Mouse (Mus musculus) midbrain, embryonic 15.5 days (tissue): ENCODE results near the gene Sertad3. TPM values are rescaled to one million over a fixed set of nuclear protein-coding genes. Genes with fewer than 3 reads are reported as not detected.
"Not testable (repeated sequence)": the region's sequence is repeated elsewhere in the genome, so short reads cannot be mapped to it uniquely, and the experiment has no call there.

Experiments
- ATAC-seq: fragments of 200-750 bp; cut with Nextera tagmentation; replicated peaks from 2 replicates; pipeline ENCODE4 v1.8.0; 2017; ENCODE audit warnings: moderate TSS enrichment
- H3K27ac ChIP-seq: fragments of 300-500 bp; sonication (generic); 2 replicates; pipeline ENCODE4 v1.5.1; 2015; ENCODE audit warnings: mild to moderate bottlenecking, inconsistent platforms
- H3K27me3 ChIP-seq: fragments of 300-500 bp; sonication (generic); replicated peaks from 2 replicates; pipeline ENCODE4 v1.6.1; 2015; ENCODE audit warnings: inconsistent platforms
- H3K36me3 ChIP-seq: fragments of 300-500 bp; sonication (generic); replicated peaks from 2 replicates; pipeline ENCODE4 v1.6.1; 2015; ENCODE audit warnings: inconsistent platforms
- H3K4me1 ChIP-seq: fragments of 300-500 bp; sonication (generic); 2 replicates; pipeline ENCODE4 v1.6.1; 2015; ENCODE audit warnings: inconsistent platforms
- H3K4me2 ChIP-seq: fragments of 300-500 bp; sonication (generic); 2 replicates; pipeline ENCODE4 v1.6.1; 2015; ENCODE audit warnings: inconsistent platforms, mild to moderate bottlenecking, moderate library complexity
- H3K4me3 ChIP-seq: fragments of 300-500 bp; sonication (generic); 2 replicates; pipeline ENCODE4 v1.5.1; 2015; ENCODE audit warnings: mild to moderate bottlenecking, inconsistent platforms
- H3K9ac ChIP-seq: fragments of 300-500 bp; sonication (generic); 2 replicates; pipeline ENCODE4 v1.6.1; 2015; ENCODE audit warnings: mild to moderate bottlenecking, inconsistent platforms
- H3K9me3 ChIP-seq: fragments of 300-500 bp; sonication (generic); 2 replicates; pipeline ENCODE4 v1.6.1; 2016; ENCODE audit warnings: inconsistent platforms
- WGBS: fragments of 180-500 bp; shearing (Covaris S2); methylation state at CpG from one replicate; pipeline ENCODE4 v1.1.7; 2015; ENCODE audit warnings: mixed read lengths; 5-methylcytosine and 5-hydroxymethylcytosine counted together
- polyA plus RNA-seq: library from polyadenylated mRNA; unstranded; fragments of >200 nt; fragmentation: Nextera tagmentation; extraction: Ambion mirVana; gene quantifications from 2 replicates; pipeline ENCODE4 v1.2.1, GENCODE M21; 2015

Gene Sertad3
- polyA plus RNA-seq, 1 experiment from 2014 or later, result 7.9 TPM

GRCm38 (mm10) chr7:27486770-27487697, 13.5 kb downstream of the Sertad3 start, which contains the start of gene Sertad1:
TSS of gene Sertad1 (plus strand) at chr7:27486910.
- no peaks in the 10 kb centered on the region for H3K36me3 ChIP-seq
- peak within 1 kb of the TSS; percentile 85 for H3K27ac ChIP-seq
- peak within 1 kb of the TSS; percentile 68 for H3K4me3 ChIP-seq
- under 1% methylated on average over 79 of the region's 80 CpGs for WGBS
- peaks cover 8% of the 10 kb centered on the region; the same call in 1 of the 2 replicates for H3K27me3 ChIP-seq
- peak; percentile 98 for ATAC-seq
- peak within 1 kb of the TSS; percentile 64 for H3K4me2 ChIP-seq
- no peaks in the 10 kb centered on the region for H3K9me3 ChIP-seq
- H3K4me1 ChIP-seq, result peaks cover 14% of the 10 kb centered on the region
- H3K9ac ChIP-seq, result peak within 1 kb of the TSS; percentile 64

- Histone ChIP-seq H3K4me2 (peak overlapping the region; percentile 64), H3K36me3 (no peaks in the 10 kb centered on the region), H3K4me1 (peaks cover 14% of the 10 kb centered on the region), H3K27ac (peak overlapping the region; percentile 85), H3K27me3 (peaks cover 8% of the 10 kb centered on the region; the same call in 1 of the 2 replicates), H3K9me3 (no peaks in the 10 kb centered on the region), H3K4me3 (peak overlapping the region; percentile 68), H3K9ac (peak overlapping the region; percentile 64)
- ATAC-seq, result no peak
- WGBS, result 6% methylated on average over 13 of the region's 13 CpGs
These were observed 14.2 kb downstream of the Sertad3 start for GRCm38 (mm10) chr7:27487740-27488268.

GRCm38 (mm10) chr7:27489270-27489869, 15.8 kb downstream of the Sertad3 start:
- H3K9ac ChIP-seq, result no peak overlapping the region
- peaks cover 14% of the 10 kb centered on the region for H3K4me1 ChIP-seq
- no peak overlapping the region for H3K4me2 ChIP-seq
- H3K36me3 ChIP-seq, result no peaks in the 10 kb centered on the region
- no peak for ATAC-seq
- no peak overlapping the region for H3K4me3 ChIP-seq
- WGBS, result 91% methylated on average over 25 of the region's 25 CpGs
- no peaks in the 10 kb centered on the region for H3K9me3 ChIP-seq
- peaks cover 8% of the 10 kb centered on the region; the same call in 1 of the 2 replicates for H3K27me3 ChIP-seq
- no peak overlapping the region for H3K27ac ChIP-seq

- no peak for ATAC-seq
- H3K4me2 ChIP-seq, result peak overlapping the region; percentile 47
- peak overlapping the region; percentile 44 for H3K27ac ChIP-seq
- peaks cover 14% of the 10 kb centered on the region for H3K4me1 ChIP-seq
- H3K4me3 ChIP-seq, result peak overlapping the region; percentile 24
- peaks cover 8% of the 10 kb centered on the region; the same call in 1 of the 2 replicates for H3K27me3 ChIP-seq
- 43% methylated on average over 4 of the region's 4 CpGs for WGBS
- no peaks in the 10 kb centered on the region for H3K9me3 ChIP-seq
- H3K36me3 ChIP-seq, result no peaks in the 10 kb centered on the region
- H3K9ac ChIP-seq, result no peak overlapping the region
These were observed 16.6 kb downstream of the Sertad3 start for GRCm38 (mm10) chr7:27490227-27490542.

GRCm38 (mm10) chr7:27490543-27491329, 17.2 kb downstream of the Sertad3 start:
- 3% methylated on average over 32 of the region's 33 CpGs for WGBS

GRCm38 (mm10) chr7:27491856-27492255, 18.3 kb downstream of the Sertad3 start:
- Histone ChIP-seq H3K4me1 (peaks cover 11% of the 10 kb centered on the region), H3K9ac (no peak overlapping the region), H3K4me3 (no peak overlapping the region), H3K9me3 (no peaks in the 10 kb centered on the region), H3K36me3 (no peaks in the 10 kb centered on the region), H3K4me2 (no peak overlapping the region), H3K27ac (no peak overlapping the region), H3K27me3 (peaks cover 8% of the 10 kb centered on the region; the same call in 1 of the 2 replicates)
- WGBS, result 78% methylated on average over 7 of the region's 7 CpGs
- no peak for ATAC-seq

More at GRCm38 (mm10) chr7:27490543-27491329, 17.2 kb downstream of the Sertad3 start:
- Histone ChIP-seq H3K9ac (no peak overlapping the region), H3K27me3 (peaks cover 8% of the 10 kb centered on the region; the same call in 1 of the 2 replicates), H3K9me3 (no peaks in the 10 kb centered on the region), H3K4me2 (peak overlapping the region; percentile 47), H3K36me3 (no peaks in the 10 kb centered on the region), H3K4me3 (peak overlapping the region; percentile 24), H3K4me1 (peaks cover 14% of the 10 kb centered on the region), H3K27ac (peak overlapping the region; percentile 44)
- no peak for ATAC-seq

- no peaks in the 10 kb centered on the region for H3K9me3 ChIP-seq
- H3K4me1 ChIP-seq, result peaks cover 6% of the 10 kb centered on the region; the same call in 1 of the 2 replicates
- no peak overlapping the region for H3K27ac ChIP-seq
- no peak overlapping the region for H3K4me3 ChIP-seq
- H3K36me3 ChIP-seq, result no peaks in the 10 kb centered on the region
- WGBS, result 69% methylated on average over 3 of the region's 3 CpGs
- H3K27me3 ChIP-seq, result peaks cover 8% of the 10 kb centered on the region; the same call in 1 of the 2 replicates
- no peak overlapping the region for H3K4me2 ChIP-seq
- ATAC-seq, result no peak
- H3K9ac ChIP-seq, result no peak overlapping the region
These were observed 19.5 kb downstream of the Sertad3 start for GRCm38 (mm10) chr7:27493022-27493421.

- H3K36me3 ChIP-seq, result no peaks in the 10 kb centered on the region
- H3K27ac ChIP-seq, result no peak overlapping the region
- H3K27me3 ChIP-seq, result peaks cover 8% of the 10 kb centered on the region; the same call in 1 of the 2 replicates
- no peak for ATAC-seq
- 89% methylated on average over 5 of the region's 5 CpGs for WGBS
- no peaks in the 10 kb centered on the region for H3K9me3 ChIP-seq
- no peak overlapping the region for H3K4me2 ChIP-seq
- H3K4me1 ChIP-seq, result peaks cover 6% of the 10 kb centered on the region; the same call in 1 of the 2 replicates
- H3K9ac ChIP-seq, result no peak overlapping the region
- H3K4me3 ChIP-seq, result no peak overlapping the region
These were observed 19.9 kb downstream of the Sertad3 start for GRCm38 (mm10) chr7:27493450-27493849.

- H3K36me3 ChIP-seq, H3K9ac ChIP-seq, H3K27ac ChIP-seq, H3K4me1 ChIP-seq, H3K4me3 ChIP-seq, H3K4me2 ChIP-seq, ATAC-seq, H3K9me3 ChIP-seq, H3K27me3 ChIP-seq: not testable (repeated sequence)
- 92% methylated on average over 9 of the region's 9 CpGs for WGBS
These were observed 21.2 kb downstream of the Sertad3 start for GRCm38 (mm10) chr7:27494659-27495367.

- Histone ChIP-seq H3K36me3 (no peaks in the 10 kb centered on the region), H3K4me2 (no peak within 1 kb of the TSS)
These were observed 25.5 kb downstream of the Sertad3 start, which contains the start of gene Prx for GRCm38 (mm10) chr7:27499036-27499435. TSS of gene Prx (plus strand) at chr7:27499324.

GRCm38 (mm10) chr7:27501620-27502019, 28.1 kb downstream of the Sertad3 start:
- H3K4me3 ChIP-seq, result no peak overlapping the region
- H3K9ac ChIP-seq, result no peak overlapping the region
- H3K27ac ChIP-seq, result no peak overlapping the region
- no peak for ATAC-seq
- no peaks in the 10 kb centered on the region for H3K36me3 ChIP-seq
- H3K9me3 ChIP-seq, result no peaks in the 10 kb centered on the region
- H3K4me2 ChIP-seq, result no peak overlapping the region
- 75% methylated on average over 4 of the region's 4 CpGs for WGBS
- H3K27me3 ChIP-seq, result no peaks in the 10 kb centered on the region
- no peaks in the 10 kb centered on the region for H3K4me1 ChIP-seq

More at GRCm38 (mm10) chr7:27499036-27499435, 25.5 kb downstream of the Sertad3 start, which contains the start of gene Prx:
- no peaks in the 10 kb centered on the region for H3K27me3 ChIP-seq
- WGBS, result 67% methylated on average over 3 of the region's 3 CpGs
- H3K9ac ChIP-seq, result no peak within 1 kb of the TSS
- H3K4me1 ChIP-seq, result no peaks in the 10 kb centered on the region
- no peak within 1 kb of the TSS for H3K27ac ChIP-seq
- no peaks in the 10 kb centered on the region for H3K9me3 ChIP-seq
- H3K4me3 ChIP-seq, result no peak within 1 kb of the TSS
- ATAC-seq, result no peak
